Mouse (Mus musculus) granulocyte monocyte progenitor cell, adult 5-6 weeks (primary cell): ENCODE measurements around the gene Olfr1395. TPM values are rescaled to one million over a fixed set of nuclear protein-coding genes. Genes with fewer than 3 reads are reported as not detected.

ENCODE experiments used
- ATAC-seq: replicated peaks from 2 replicates; pipeline ENCODE4 v1.8.0; 2016; ENCODE audit warnings: mild to moderate bottlenecking, moderate TSS enrichment, inconsistent platforms; ENCODE audit not compliant: poor library complexity, severe bottlenecking
- total RNA-seq, 2 experiments: library from RNA; stranded (forward) in 1 of 2; stranded (reverse) in 1 of 2; fragments of 200-712, 200-1000 nt in 1 of 2; fragments of >200 nt in 1 of 2; fragmentation: Nextera tagmentation in 1 of 2; gene quantifications; 2 replicates each; pipeline ENCODE4 v1.2.3; 2014 to 2017

Gene Olfr1395
- total RNA-seq (2014; fragmentation: Nextera tagmentation) (not detected in 2 replicates), total RNA-seq (2017) (not detected in 2 replicates)

- ATAC-seq: no peak
Observed at GRCm38 (mm10) chr11:49141974-49142373, at the start of gene Olfr1395. TSS of gene Olfr1395 (plus strand) at chr11:49142274.

- ATAC-seq: peak; percentile 64
Observed at GRCm38 (mm10) chr11:49092786-49093185, 49.3 kb upstream of the Olfr1395 start.

DNA sequence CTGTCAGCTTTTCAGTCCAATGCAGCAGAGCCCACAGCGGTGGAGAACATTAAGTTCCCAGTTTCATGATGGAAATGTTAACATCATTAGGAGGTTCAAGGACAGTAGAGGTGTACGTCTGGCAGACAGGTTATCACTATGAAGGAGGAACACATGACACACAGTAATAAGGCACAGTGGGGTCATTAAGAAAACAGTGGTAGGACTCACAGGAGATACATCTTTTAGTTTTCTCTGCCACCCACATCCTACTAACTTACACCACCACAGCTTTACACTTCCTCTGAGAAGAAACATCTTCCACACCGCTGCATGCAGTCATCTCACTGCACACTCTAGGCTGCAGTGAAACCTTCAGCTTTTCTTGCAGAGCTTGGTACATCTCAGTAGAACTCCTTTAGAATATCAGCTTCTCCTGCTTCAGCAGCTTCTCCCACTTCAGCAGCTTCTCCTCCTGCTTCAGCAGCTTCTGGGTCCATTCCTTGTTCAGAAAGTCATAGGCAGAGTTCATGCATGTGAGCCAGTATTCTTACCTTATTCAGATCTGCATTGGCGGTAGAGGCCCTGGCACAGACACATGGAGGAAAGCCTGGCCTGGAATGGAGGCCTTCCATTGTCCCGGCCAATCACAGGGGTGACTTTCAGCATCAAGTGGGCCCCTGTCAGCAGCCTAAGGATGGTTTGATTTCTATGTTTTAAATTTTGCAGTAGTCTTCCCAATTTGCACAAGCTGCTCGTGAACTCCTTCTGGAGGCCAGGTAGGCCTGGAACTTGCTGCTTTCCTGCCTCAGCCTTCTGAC is 48.0 kb upstream of the Olfr1395 start:
- ATAC-seq: peak; percentile 13; the same call in 1 of the 2 replicates

GRCm38 (mm10) chr11:49095367-49095766 is 46.7 kb upstream of the Olfr1395 start:
- no peak for ATAC-seq

GRCm38 (mm10) chr11:49100409-49100808 is 41.7 kb upstream of the Olfr1395 start:
- ATAC-seq: peak; percentile 79

GRCm38 (mm10) chr11:49101500-49101899 is 40.6 kb upstream of the Olfr1395 start:
- ATAC-seq: peak; percentile 72

DNA sequence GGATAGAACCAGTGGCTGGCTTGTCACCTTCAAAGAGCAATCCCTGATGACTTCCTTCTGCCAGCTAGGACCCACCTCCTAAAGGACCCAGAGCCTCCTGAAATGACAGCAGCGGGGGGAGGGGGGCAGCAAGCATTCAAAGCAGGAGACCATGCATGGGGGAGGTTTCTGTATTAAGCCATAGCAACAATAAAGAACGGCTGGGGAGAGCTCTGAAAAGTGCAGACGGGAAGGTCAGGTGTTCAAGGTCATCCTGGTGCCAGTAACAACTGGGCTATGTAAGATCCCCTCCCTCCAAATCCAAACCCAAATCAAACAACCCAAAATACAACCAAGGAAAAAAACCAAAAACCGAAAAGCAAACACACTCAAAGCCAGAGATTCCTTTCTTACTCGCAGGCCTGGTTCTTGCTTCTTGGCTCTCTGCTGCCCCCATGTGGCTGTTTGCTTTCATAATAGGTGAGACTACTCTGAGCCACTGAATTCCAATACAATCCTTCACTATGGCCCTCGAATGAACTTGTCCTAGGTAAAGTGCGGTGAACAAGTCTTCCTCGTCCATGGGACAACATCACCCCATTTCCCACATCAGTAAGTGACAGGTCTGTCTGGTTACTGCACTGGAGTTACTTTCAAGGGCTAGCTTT is 38.9 kb upstream of the Olfr1395 start:
- peak; percentile 61 for ATAC-seq

DNA sequence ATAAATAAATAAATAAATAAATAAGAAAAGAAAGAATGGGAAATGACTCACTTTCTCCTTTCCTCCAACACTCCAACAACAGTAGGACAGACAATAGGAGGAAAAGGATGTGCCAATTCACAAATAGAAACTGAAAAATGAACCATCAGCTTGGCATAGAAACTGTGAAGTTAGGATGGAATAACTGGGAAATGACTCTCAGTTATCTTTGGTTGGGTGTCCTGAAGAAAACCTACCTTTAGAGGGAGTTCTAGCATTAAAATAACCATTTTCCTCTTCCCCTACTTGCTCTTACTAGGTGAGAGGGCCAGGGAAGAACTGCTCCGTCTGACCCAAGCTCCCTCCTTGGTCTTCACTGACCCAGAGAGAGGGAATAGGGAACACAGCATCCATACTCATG is 36.3 kb upstream of the Olfr1395 start:
- no peak for ATAC-seq

DNA sequence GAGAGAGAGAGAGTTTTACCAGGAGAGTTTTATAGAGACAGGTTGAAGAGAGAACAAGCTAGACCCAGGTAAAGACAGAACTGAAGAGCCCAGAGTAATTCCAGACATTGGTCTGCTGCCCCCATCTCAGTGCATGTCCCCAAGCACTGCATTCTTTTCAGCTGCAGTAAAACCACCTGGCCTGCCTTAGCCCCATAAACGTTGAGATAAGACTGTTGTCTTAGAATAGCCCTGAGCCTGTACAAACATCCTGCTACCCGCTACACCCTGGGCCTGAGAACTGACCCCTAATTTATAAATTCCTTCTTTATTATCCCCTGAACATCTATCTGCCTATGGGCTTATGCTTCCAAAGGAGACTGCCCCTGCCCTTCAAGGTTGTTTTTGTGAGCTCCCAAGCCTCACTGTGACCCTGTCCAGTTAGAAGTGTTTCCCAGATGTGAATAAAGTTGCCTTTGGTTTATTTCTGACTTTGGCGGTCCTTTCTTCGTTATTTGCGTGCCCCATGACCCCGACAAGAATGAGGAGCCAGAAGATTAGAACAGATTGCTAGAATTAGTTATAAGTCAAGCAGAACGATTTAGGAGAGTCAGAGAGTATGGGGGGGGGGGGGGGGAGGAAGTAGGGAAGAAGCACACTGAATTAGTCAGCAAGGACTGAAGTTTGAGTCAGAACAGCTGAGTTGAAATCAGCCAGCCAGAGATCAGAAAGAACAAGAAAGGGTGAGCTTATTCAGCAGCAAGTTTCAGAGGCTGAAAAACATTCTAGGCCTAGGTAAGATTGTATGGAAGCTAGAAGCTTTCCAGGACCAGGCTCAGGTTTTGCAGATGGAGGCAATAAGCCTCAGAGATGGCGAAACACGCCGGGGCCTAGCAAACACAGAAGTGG is 34.2 kb upstream of the Olfr1395 start:
- ATAC-seq: no peak; the same call in 1 of the 2 replicates

- ATAC-seq: peak; percentile 75
Observed at GRCm38 (mm10) chr11:49108833-49109232, 33.2 kb upstream of the Olfr1395 start.

- ATAC-seq: no peak
Observed at GRCm38 (mm10) chr11:49111000-49111399, 31.1 kb upstream of the Olfr1395 start.

DNA sequence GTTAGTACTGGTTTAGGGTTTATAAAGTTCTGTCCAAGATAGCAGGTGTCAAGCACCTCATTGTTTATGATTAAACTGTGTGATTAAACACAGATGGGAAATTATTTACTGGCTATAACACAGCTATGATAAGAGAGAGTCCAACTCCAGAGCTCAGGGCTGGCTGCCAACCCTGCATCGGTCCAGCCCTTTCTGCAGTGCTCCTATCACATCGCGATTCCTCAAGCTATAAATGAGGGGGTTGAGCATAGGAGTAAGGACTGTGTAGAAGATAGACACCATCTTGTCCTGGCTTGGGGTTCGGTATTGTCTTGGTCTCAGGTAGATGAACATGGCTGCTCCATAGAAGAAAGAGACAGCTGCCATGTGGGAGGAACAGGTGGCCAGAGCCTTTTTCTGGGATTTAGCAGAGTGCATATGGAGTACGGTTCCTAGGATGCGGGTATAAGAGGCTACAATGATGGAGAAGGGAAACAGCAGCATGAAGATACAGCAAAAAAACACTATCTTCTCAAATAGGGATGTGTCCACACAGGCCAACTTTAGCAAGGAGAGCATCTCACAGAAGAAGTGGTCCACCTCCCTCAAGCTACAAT is 29.4 kb upstream of the Olfr1395 start:
- no peak for ATAC-seq

DNA sequence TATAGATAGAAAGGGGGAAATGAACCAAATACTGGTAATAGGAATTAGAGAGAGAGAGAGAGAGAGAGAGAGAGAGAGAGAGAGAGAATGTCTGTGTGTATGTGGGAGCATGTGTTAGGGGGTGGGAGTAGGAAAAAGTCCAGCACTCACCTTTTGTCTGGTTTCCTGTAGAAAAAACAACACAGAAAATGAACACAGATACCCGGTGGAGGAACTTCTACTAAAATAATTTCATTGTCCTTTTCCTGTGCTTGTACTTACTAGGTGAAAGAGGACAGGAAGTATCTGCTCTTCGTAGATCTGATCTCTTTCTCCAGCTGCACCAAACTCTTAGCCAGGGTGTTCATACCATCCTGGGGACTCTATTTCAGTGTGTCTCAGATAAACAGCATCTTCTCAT is 27.9 kb upstream of the Olfr1395 start:
- no peak for ATAC-seq

DNA sequence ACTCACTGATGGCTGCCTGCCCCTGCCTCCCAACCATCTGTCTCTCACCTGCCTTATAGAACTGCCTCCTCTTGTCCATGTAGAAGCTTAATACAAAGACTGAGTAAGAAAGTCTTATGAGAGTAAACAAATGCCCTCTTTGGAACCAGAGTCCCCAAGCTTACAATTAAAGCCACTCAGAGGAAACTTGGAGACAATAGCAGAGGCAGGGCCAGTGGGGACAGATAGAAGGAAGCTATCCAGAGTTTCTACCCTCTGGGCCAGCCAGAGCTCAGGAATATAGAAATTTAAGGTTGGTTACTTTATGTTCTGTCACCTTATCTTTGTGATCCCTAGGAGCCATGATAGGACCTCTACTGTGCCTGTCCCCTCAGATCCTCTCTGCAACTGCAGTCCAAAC is 27.3 kb upstream of the Olfr1395 start, which contains the start of gene Olfr1396:
TSS of gene Olfr1396 (minus strand) at position 101 of the 400 bp plus-strand sequence.
- no peak for ATAC-seq

- no peak for ATAC-seq
Observed at GRCm38 (mm10) chr11:49119635-49120034, 22.4 kb upstream of the Olfr1395 start.

DNA sequence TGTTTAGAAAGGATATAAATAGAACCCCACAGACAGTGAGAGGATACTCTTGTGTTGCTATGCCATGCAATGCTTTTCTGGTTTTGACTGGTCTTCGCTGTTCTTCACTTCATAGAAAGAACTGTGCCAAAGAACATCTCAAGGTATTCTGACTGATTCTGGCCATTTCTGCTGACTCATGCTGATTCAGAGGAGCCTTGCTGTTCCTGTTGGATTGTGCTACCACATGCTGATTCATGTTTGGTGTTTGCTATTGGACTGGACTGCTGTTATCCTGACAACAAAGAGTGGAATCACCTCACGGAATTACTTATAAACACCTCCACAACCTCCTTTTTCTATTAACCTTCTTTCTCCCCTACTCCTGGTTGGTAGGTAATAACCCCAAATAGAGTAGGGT is 17.9 kb upstream of the Olfr1395 start:
- no peak for ATAC-seq

DNA sequence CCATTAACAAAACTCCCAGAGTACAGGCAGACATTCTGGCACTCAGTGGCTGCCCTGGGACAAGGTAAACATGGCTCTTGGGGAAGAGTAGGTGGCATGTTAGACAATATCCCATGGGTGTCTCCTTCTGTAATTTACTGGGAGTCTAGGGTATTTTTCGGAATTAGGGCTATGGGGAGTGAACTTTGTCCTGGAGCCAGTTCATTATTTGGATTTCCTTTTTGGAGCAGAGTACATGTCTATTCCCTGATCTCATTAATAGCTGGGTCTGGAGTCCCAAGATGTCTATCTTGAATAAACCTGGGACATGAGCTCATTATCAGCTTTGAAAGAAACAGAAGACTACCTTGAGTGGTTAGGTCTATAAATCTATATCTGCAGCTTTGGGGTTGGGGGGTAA is 12.0 kb downstream of the Olfr1395 start, which contains the start of gene Olfr1394:
TSS of gene Olfr1394 (plus strand) at position 301 of the 400 bp plus-strand sequence.
- ATAC-seq: no peak

DNA sequence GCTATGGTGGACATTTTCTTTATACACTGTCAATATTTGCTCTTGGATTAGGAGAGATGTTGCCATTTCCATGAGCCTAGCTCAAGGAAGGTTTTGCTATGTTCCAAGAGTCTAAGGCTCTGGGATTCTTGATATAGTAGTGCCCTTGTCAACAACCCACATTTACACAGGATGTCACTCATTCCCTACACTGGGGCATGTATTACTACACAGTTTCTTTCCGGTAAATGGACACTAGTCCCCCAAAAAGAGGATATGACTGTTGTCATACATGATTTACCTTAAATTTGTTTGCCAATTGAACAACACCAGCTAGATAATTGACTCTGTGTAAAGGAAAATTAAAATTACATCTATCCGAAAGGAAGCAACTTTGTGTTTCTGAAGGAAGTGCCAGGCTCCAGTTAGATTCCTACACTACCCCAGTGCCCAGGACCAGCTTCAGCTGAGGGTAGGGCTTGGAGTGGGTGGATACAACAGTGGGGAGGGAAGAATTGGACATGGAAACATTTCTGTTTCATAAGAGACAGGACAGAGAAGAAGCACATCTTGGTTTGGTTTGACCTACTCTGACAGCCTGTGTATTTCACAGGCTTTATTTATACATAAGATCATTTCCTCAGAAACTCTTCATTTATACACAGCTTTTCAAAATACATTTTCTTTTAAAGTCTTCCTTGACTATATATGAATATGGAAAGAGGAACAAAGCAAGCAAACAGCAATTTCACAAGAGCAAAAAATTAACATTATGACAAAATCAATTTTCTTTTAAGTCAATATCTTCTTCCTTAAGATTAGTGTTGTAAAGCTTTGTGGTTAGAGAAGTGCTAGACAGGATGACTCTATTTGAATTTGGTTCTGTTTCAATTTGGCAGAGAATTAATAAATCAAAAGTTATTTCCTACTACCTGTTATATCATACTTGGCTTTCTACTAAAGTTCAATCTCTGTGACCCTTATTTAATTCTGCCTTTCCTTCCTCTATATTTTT is 15.0 kb downstream of the Olfr1395 start:
- peak; percentile 77 for ATAC-seq
